Mouse (Mus musculus): ENCODE results near the gene 4932438H23Rik. TPM values are rescaled to one million over a fixed set of nuclear protein-coding genes. Genes with fewer than 3 reads are reported as not detected.

The 4932438H23Rik gene
- polyA plus RNA-seq, 1 experiment from 2014 or later, result not detected

DNA sequence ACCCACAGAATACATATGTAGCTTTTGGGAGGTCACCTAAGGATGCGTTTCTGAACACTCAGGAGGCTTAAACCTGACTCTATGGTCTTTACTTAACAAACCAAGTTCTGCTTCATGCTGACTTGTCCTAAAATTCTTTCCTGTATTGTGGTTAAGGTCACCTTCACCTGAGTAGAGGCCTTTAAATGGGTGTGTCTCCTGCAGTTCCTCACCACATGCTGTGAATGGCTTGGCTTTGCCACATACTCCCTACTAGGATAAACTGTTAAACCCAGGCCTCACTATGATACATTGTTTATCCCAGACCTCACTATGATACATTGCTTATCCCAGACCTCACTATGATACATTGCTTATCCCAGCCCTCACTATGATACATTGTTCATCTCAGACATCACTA, 22.7 kb downstream of the 4932438H23Rik start:
- H3K36me3 ChIP-seq (ENCODE audit: control insufficient read depth, insufficient read depth), result no peaks in the 10 kb centered on the region
- no peak overlapping the region for H3K4me3 ChIP-seq (ENCODE audit: low read length)
- no peaks in the 10 kb centered on the region for H3K9me3 ChIP-seq (replicated peaks; ENCODE audit: control insufficient read depth, low read length)
- H3K27me3 ChIP-seq (ENCODE audit: control insufficient read depth, insufficient read depth, low read length), result no peaks in the 10 kb centered on the region
- H3K27ac ChIP-seq (ENCODE audit: low read length), result no peak overlapping the region
- H3K9ac ChIP-seq (ENCODE audit: low read length), result no peak overlapping the region
- 94% methylated on average over 1 of the region's 1 CpGs for WGBS
- H3K4me2 ChIP-seq (ENCODE audit: low read depth, low read length), result no peak overlapping the region
- H3K4me1 ChIP-seq (ENCODE audit: control insufficient read depth, insufficient read depth, low read length), result 0 out of 2 replicates have a peak, but pooled peaks cover 3% of the 10 kb centered on the region
- no peak for ATAC-seq (replicated peaks; ENCODE audit: extremely low read depth, insufficient read depth, low FRiP score)

- Histone ChIP-seq H3K9me3 (replicated peaks; ENCODE audit: control insufficient read depth, low read length) (no peaks in the 10 kb centered on the region), H3K36me3 (ENCODE audit: control insufficient read depth, insufficient read depth) (no peaks in the 10 kb centered on the region), H3K27ac (ENCODE audit: low read length) (no peak overlapping the region), H3K4me3 (ENCODE audit: low read length) (no peak overlapping the region), H3K4me2 (ENCODE audit: low read depth, low read length) (no peak overlapping the region), H3K9ac (ENCODE audit: low read length) (no peak overlapping the region), H3K4me1 (ENCODE audit: control insufficient read depth, insufficient read depth, low read length) (0 out of 2 replicates have a peak, but pooled peaks cover 3% of the 10 kb centered on the region), H3K27me3 (ENCODE audit: control insufficient read depth, insufficient read depth, low read length) (no peaks in the 10 kb centered on the region)
- 25% methylated on average over 12 of the region's 12 CpGs for WGBS
- no peak; the same call in 1 of the 2 replicates for ATAC-seq (replicated peaks; ENCODE audit: extremely low read depth, insufficient read depth, low FRiP score)
These were observed 26.0 kb downstream of the 4932438H23Rik start for GRCm38 (mm10) chr16:91068969-91069368.

DNA sequence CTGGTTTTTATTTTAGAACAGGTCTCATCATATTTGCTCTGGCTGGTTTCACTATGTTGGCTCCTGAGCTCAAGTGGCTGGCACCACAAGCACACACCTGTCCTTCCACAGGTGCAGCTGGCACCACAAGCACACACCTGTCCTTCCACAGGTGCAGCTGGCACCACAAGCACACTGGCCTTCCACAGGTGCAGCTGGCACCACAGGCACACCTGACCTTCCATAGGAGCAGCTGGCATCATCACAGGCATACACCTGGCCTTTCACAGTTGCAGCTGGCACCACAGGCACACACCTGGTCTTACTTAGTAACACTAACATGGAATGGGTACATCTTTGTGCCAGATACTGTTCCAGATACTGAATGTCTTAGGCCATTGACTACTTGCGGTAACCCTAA, 27.8 kb downstream of the 4932438H23Rik start:
- WGBS, result 91% methylated on average over 1 of the region's 1 CpGs
- no peak for ATAC-seq (replicated peaks; ENCODE audit: extremely low read depth, insufficient read depth, low FRiP score)

GRCm38 (mm10) chr16:91064583-91065365, 30.1 kb downstream of the 4932438H23Rik start:
- H3K27me3 ChIP-seq (ENCODE audit: control insufficient read depth, insufficient read depth, low read length), result no peaks in the 10 kb centered on the region
- no peaks in the 10 kb centered on the region for H3K36me3 ChIP-seq (ENCODE audit: control insufficient read depth, insufficient read depth)
- H3K4me1 ChIP-seq (ENCODE audit: control insufficient read depth, insufficient read depth, low read length), result no peaks in the 10 kb centered on the region
- H3K4me3 ChIP-seq (ENCODE audit: low read length), result no peak overlapping the region
- H3K9me3 ChIP-seq (replicated peaks; ENCODE audit: control insufficient read depth, low read length), result no peaks in the 10 kb centered on the region
- WGBS, result 74% methylated on average over 12 of the region's 12 CpGs
- no peak for ATAC-seq (replicated peaks; ENCODE audit: extremely low read depth, insufficient read depth, low FRiP score)
- H3K4me2 ChIP-seq (ENCODE audit: low read depth, low read length), result no peak overlapping the region
- H3K27ac ChIP-seq (ENCODE audit: low read length), result no peak overlapping the region
- no peak overlapping the region for H3K9ac ChIP-seq (ENCODE audit: low read length)

More for the DNA sequence above, 27.8 kb downstream of the 4932438H23Rik start:
- no peaks in the 10 kb centered on the region for H3K4me1 ChIP-seq (ENCODE audit: control insufficient read depth, insufficient read depth, low read length)
- H3K27ac ChIP-seq (ENCODE audit: low read length), result no peak overlapping the region
- H3K9ac ChIP-seq (ENCODE audit: low read length), result no peak overlapping the region
- no peaks in the 10 kb centered on the region for H3K36me3 ChIP-seq (ENCODE audit: control insufficient read depth, insufficient read depth)
- no peaks in the 10 kb centered on the region for H3K9me3 ChIP-seq (replicated peaks; ENCODE audit: control insufficient read depth, low read length)
- no peak overlapping the region for H3K4me3 ChIP-seq (ENCODE audit: low read length)
- no peaks in the 10 kb centered on the region for H3K27me3 ChIP-seq (ENCODE audit: control insufficient read depth, insufficient read depth, low read length)
- H3K4me2 ChIP-seq (ENCODE audit: low read depth, low read length), result no peak overlapping the region

DNA sequence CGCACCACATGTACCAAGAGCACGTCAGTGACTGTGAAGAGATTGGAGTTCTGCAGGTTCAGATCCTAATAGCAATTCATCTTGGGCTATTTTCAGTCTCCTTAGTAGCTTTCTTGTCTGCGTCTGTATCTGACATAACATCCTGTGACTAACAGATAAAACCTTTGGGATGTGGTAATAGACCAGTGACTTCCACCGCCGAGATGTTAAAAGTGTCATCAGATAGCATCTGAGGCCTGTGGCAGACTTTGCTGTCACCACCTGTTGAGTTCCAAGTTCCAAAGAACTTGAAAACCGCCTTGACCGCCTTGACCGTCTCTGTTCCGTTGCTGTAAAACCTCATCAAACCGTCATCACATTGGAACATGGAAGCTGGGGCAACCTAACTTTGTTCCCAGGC, 31.1 kb downstream of the 4932438H23Rik start:
- no peaks in the 10 kb centered on the region for H3K4me1 ChIP-seq (ENCODE audit: control insufficient read depth, insufficient read depth, low read length)
- no peaks in the 10 kb centered on the region for H3K36me3 ChIP-seq (ENCODE audit: control insufficient read depth, insufficient read depth)
- no peak overlapping the region for H3K9ac ChIP-seq (ENCODE audit: low read length)
- no peak for ATAC-seq (replicated peaks; ENCODE audit: extremely low read depth, insufficient read depth, low FRiP score)
- no peak overlapping the region for H3K4me3 ChIP-seq (ENCODE audit: low read length)
- no peak overlapping the region for H3K27ac ChIP-seq (ENCODE audit: low read length)
- H3K27me3 ChIP-seq (ENCODE audit: control insufficient read depth, insufficient read depth, low read length), result 0 out of 2 replicates have a peak, but pooled peaks cover 4% of the 10 kb centered on the region
- H3K4me2 ChIP-seq (ENCODE audit: low read depth, low read length), result no peak overlapping the region
- no peaks in the 10 kb centered on the region for H3K9me3 ChIP-seq (replicated peaks; ENCODE audit: control insufficient read depth, low read length)
- 64% methylated on average over 10 of the region's 10 CpGs for WGBS

GRCm38 (mm10) chr16:91061531-91062318, 33.2 kb downstream of the 4932438H23Rik start:
- ATAC-seq (replicated peaks; ENCODE audit: extremely low read depth, insufficient read depth, low FRiP score), result no peak
- 67% methylated on average over 13 of the region's 13 CpGs for WGBS
- Histone ChIP-seq H3K4me1 (ENCODE audit: control insufficient read depth, insufficient read depth, low read length) (peaks cover 3% of the 10 kb centered on the region; the same call in 1 of the 2 replicates), H3K27ac (ENCODE audit: low read length) (no peak overlapping the region), H3K9me3 (replicated peaks; ENCODE audit: control insufficient read depth, low read length) (no peaks in the 10 kb centered on the region), H3K4me3 (ENCODE audit: low read length) (no peak overlapping the region), H3K4me2 (ENCODE audit: low read depth, low read length) (no peak overlapping the region), H3K27me3 (ENCODE audit: control insufficient read depth, insufficient read depth, low read length) (0 out of 2 replicates have a peak, but pooled peaks cover 4% of the 10 kb centered on the region), H3K9ac (ENCODE audit: low read length) (no peak overlapping the region), H3K36me3 (ENCODE audit: control insufficient read depth, insufficient read depth) (no peaks in the 10 kb centered on the region)

DNA sequence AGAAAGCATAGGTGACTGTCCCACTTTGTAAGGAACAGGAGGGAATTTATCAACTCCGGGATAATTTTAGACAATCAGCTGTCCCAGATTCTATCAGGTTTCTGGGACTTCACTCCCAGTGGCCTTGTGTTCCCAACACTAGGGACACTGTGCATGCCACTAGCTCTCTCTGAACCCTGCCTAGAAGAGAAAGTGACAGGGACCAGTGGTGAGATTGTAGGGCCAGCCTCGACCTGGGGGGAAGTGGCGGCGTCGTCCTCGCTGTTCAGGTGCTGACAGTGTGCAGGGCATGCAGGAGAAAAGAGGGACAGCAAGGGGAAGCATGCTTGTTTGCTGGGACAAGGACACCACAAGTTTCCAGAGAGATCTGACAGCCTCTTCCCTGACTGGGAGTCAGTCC, 37.2 kb downstream of the 4932438H23Rik start:
- ATAC-seq (replicated peaks; ENCODE audit: extremely low read depth, insufficient read depth, low FRiP score), result no peak
- Histone ChIP-seq H3K27ac (ENCODE audit: low read length) (no peak overlapping the region), H3K27me3 (ENCODE audit: control insufficient read depth, insufficient read depth, low read length) (0 out of 2 replicates have a peak, but pooled peaks cover 4% of the 10 kb centered on the region), H3K9ac (ENCODE audit: low read length) (no peak overlapping the region), H3K36me3 (ENCODE audit: control insufficient read depth, insufficient read depth) (no peaks in the 10 kb centered on the region), H3K9me3 (replicated peaks; ENCODE audit: control insufficient read depth, low read length) (no peaks in the 10 kb centered on the region), H3K4me2 (ENCODE audit: low read depth, low read length) (no peak overlapping the region), H3K4me3 (ENCODE audit: low read length) (no peak overlapping the region), H3K4me1 (ENCODE audit: control insufficient read depth, insufficient read depth, low read length) (peaks cover 9% of the 10 kb centered on the region)
- WGBS, result 44% methylated on average over 6 of the region's 6 CpGs

DNA sequence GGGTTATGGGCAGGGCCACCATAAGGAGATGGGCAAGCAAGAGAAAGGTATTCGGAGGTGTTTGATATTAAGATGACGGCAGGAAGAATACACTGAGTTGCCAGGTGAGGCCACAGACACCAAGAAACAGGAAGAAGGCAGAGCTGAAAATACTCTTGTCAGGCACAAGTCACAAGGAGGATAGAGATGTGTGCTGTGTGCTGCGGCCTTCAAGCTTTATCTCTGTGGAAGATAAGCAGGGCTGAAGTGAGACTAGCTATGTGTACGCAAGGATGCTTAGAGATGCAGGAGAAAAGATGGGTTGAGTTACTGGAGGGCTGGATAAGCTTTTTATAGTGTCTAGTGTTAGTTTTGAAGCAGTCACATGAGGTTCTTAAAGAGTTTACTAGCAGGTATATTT, 37.7 kb downstream of the 4932438H23Rik start:
- H3K9ac ChIP-seq (ENCODE audit: low read length), result no peak overlapping the region
- H3K36me3 ChIP-seq (ENCODE audit: control insufficient read depth, insufficient read depth), result no peaks in the 10 kb centered on the region
- 56% methylated on average over 4 of the region's 4 CpGs for WGBS
- H3K27ac ChIP-seq (ENCODE audit: low read length), result no peak overlapping the region
- no peak for ATAC-seq (replicated peaks; ENCODE audit: extremely low read depth, insufficient read depth, low FRiP score)
- peaks cover 9% of the 10 kb centered on the region for H3K4me1 ChIP-seq (ENCODE audit: control insufficient read depth, insufficient read depth, low read length)
- H3K4me3 ChIP-seq (ENCODE audit: low read length), result no peak overlapping the region
- no peaks in the 10 kb centered on the region for H3K9me3 ChIP-seq (replicated peaks; ENCODE audit: control insufficient read depth, low read length)
- 0 out of 2 replicates have a peak, but pooled peaks cover 4% of the 10 kb centered on the region for H3K27me3 ChIP-seq (ENCODE audit: control insufficient read depth, insufficient read depth, low read length)
- no peak overlapping the region for H3K4me2 ChIP-seq (ENCODE audit: low read depth, low read length)

Data from heart, embryonic 16.5 days (tissue).